Mouse (Mus musculus): ENCODE results near the gene Efna2. TPM values are rescaled to one million over a fixed set of nuclear protein-coding genes. Genes with fewer than 3 reads are reported as not detected.

Efna2 gene
- total RNA-seq, 2 experiments from 2014 or later = 18.4 to 19.1 TPM

Other genes starting within 250 kb of the Efna2 start
- 10 to 100 TPM; 46.2 to 49.9 TPM for gene Wdr18, start 219.3 kb upstream of the Efna2 start, total RNA-seq (2021)
- gene Grin3b, start 208.8 kb upstream of the Efna2 start, total RNA-seq (2021) = under 1 TPM; 0.24 to 0.28 TPM
- gene Tmem259, start 195.2 kb upstream of the Efna2 start, total RNA-seq (2021) = 100 to 1,000 TPM; 136 TPM
- 10 to 100 TPM in 1 of 2 experiments, 1 to 10 TPM in 1; 8.9 to 12.4 TPM for gene Cnn2, start 190.9 kb upstream of the Efna2 start, total RNA-seq (2021)
- gene Abca7, start 183.0 kb upstream of the Efna2 start, total RNA-seq (2021) = 1 to 10 TPM; 8.5 to 9.8 TPM
- gene Arhgap45, start 162.8 kb upstream of the Efna2 start, total RNA-seq (2021) = 1 to 10 TPM; 3.3 to 4.5 TPM
- 10 to 100 TPM; 64.1 to 66.0 TPM for gene Polr2e, start 139.7 kb upstream of the Efna2 start, total RNA-seq (2021)
- 100 to 1,000 TPM; 436 to 469 TPM for gene Gpx4, start 132.3 kb upstream of the Efna2 start, total RNA-seq (2021)
- 10 to 100 TPM; 20.4 to 21.2 TPM for gene Sbno2, start 73.9 kb upstream of the Efna2 start, total RNA-seq (2021)
- 10 to 100 TPM; 81.6 to 93.4 TPM for gene Stk11, start 63.7 kb upstream of the Efna2 start, total RNA-seq (2021)
- gene Atp5d, start 40.9 kb upstream of the Efna2 start, total RNA-seq (2021) = 100 to 1,000 TPM; 342 to 379 TPM
- gene Cbarp, start 38.6 kb upstream of the Efna2 start, total RNA-seq (2021) = 100 to 1,000 TPM; 394 to 415 TPM
- 100 to 1,000 TPM in 1 of 2 experiments, 10 to 100 TPM in 1; 92.6 to 103 TPM for gene Midn, start 31.2 kb upstream of the Efna2 start, total RNA-seq (2021)
- 100 to 1,000 TPM; 138 to 151 TPM for gene Cirbp, start 13.5 kb upstream of the Efna2 start, total RNA-seq (2021)
- gene 1600002K03Rik, start 6.5 kb upstream of the Efna2 start, total RNA-seq (2021) = 1 to 10 TPM; 4.5 TPM
- gene Mum1, start 47.0 kb downstream of the Efna2 start, total RNA-seq (2021) = 10 to 100 TPM; 43.5 to 45.3 TPM
- gene Ndufs7, start 69.6 kb downstream of the Efna2 start, total RNA-seq (2021) = 100 to 1,000 TPM; 142 to 161 TPM
- gene Gamt, start 81.5 kb downstream of the Efna2 start, total RNA-seq (2021) = 10 to 100 TPM; 25.9 to 26.0 TPM
- 10 to 100 TPM; 95.2 to 98.6 TPM for gene Dazap1, start 82.0 kb downstream of the Efna2 start, total RNA-seq (2021)
- 100 to 1,000 TPM; 784 to 803 TPM for gene Rps15, start 113.0 kb downstream of the Efna2 start, total RNA-seq (2021)
- gene Apc2, start 116.5 kb downstream of the Efna2 start, total RNA-seq (2021) = 100 to 1,000 TPM; 175 to 194 TPM
- gene 2310011J03Rik, start 141.1 kb downstream of the Efna2 start, total RNA-seq (2021) = 10 to 100 TPM; 19.9 to 21.0 TPM
- 1 to 10 TPM; 9.8 to 9.9 TPM for gene Pcsk4, start 150.0 kb downstream of the Efna2 start, total RNA-seq (2021)
- gene Reep6, start 150.5 kb downstream of the Efna2 start, total RNA-seq (2021) = 10 to 100 TPM in 1 of 2 experiments, 1 to 10 TPM in 1; 9.3 to 10.1 TPM
- gene Adamtsl5, start 168.9 kb downstream of the Efna2 start, total RNA-seq (2021) = under 1 TPM; 0.66 to 0.85 TPM
- 1 to 10 TPM; 3.1 to 5.1 TPM for gene Plk5, start 177.0 kb downstream of the Efna2 start, total RNA-seq (2021)
- 10 to 100 TPM; 31.1 to 35.4 TPM for gene Mex3d, start 208.2 kb downstream of the Efna2 start, total RNA-seq (2021)
- 100 to 1,000 TPM; 121 to 124 TPM for gene Mbd3, start 220.1 kb downstream of the Efna2 start, total RNA-seq (2021)
- gene Uqcr11, start 227.3 kb downstream of the Efna2 start, total RNA-seq (2021) = 100 to 1,000 TPM; 508 to 513 TPM